In genomic region chr19:42017399-42018247, GRCm38 (mm10) we compare ENCODE assay signal across 8 mouse cellular contexts. TPM values are rescaled to one million over a fixed set of nuclear protein-coding genes. Genes with fewer than 3 reads are reported as not detected.
DNase-seq lines count a peak whose midpoint lies in the region; ATAC-seq and TF ChIP-seq lines count a peak whose summit lies in the region.

No protein-coding gene starts in this region.

- no peak for ATAC-seq in hindbrain, embryonic 12.5 days (ENCODE audit: low FRiP score)
- ATAC-seq in stomach, embryonic 16.5 days (ENCODE audit: insufficient read depth, low FRiP score): peak; percentile 63

- peaks cover 26% of the 10 kb centered on the region for H3K4me1 ChIP-seq in hindbrain, embryonic 12.5 days
- H3K4me1 ChIP-seq in stomach, embryonic 16.5 days (ENCODE audit: control insufficient read depth, insufficient read depth, low read length): peaks cover 25% of the 10 kb centered on the region

- no peak overlapping the region for H3K9ac ChIP-seq in hindbrain, embryonic 12.5 days
- H3K9ac ChIP-seq in stomach, embryonic 16.5 days (ENCODE audit: low read length): peak overlapping the region; percentile 0; the same call in 1 of the 2 replicates

- DNase-seq in Muller cell, postnatal 12 days (ENCODE audit: inconsistent ontology term): peak; percentile 95
- DNase-seq in brain, embryonic 14.5 days (ENCODE audit: low read depth): peak; percentile 54
- DNase-seq in frontal cortex, postnatal 10 days (ENCODE audit: low spot score in 2 of 2): peak; percentile 34 to 38
- DNase-seq in left cerebral cortex, adult 8-10 months (ENCODE audit: low spot score in 2 of 2): peak; percentile 18 to 69
- no peak for DNase-seq in testis, postnatal 10 days (ENCODE audit: low spot score)

- H3K27me3 ChIP-seq in hindbrain, embryonic 12.5 days: no peaks in the 10 kb centered on the region
- no peaks in the 10 kb centered on the region for H3K27me3 ChIP-seq in stomach, embryonic 16.5 days (ENCODE audit: control insufficient read depth, insufficient read depth, low read length)

- H3K9me3 ChIP-seq in hindbrain, embryonic 12.5 days (replicated peaks): no peaks in the 10 kb centered on the region
- no peaks in the 10 kb centered on the region for H3K9me3 ChIP-seq in stomach, embryonic 16.5 days (replicated peaks; ENCODE audit: control insufficient read depth, low read length)

- H3K27ac ChIP-seq in hindbrain, embryonic 12.5 days: peak overlapping the region; percentile 9; the same call in 1 of the 2 replicates
- peak overlapping the region; percentile 95 for H3K27ac ChIP-seq in macrophage
- peak overlapping the region; percentile 83 for H3K27ac ChIP-seq in stomach, embryonic 16.5 days (ENCODE audit: low read length)

- no peak overlapping the region for H3K4me3 ChIP-seq in hindbrain, embryonic 12.5 days
- no peak overlapping the region for H3K4me3 ChIP-seq in macrophage (ENCODE audit: inconsistent target)
- H3K4me3 ChIP-seq in stomach, embryonic 16.5 days (replicated peaks; ENCODE audit: low read length): no peak overlapping the region

- H3K4me2 ChIP-seq in hindbrain, embryonic 12.5 days (replicated peaks): no peak overlapping the region
- H3K4me2 ChIP-seq in stomach, embryonic 16.5 days (ENCODE audit: low read depth, low read length): no peak overlapping the region

- peaks cover 94% of the 10 kb centered on the region for H3K79me2 ChIP-seq in macrophage (ENCODE audit: inconsistent target)

- WGBS in hindbrain, embryonic 12.5 days: 78% methylated on average over 8 of the region's 8 CpGs
- 38% methylated on average over 8 of the region's 8 CpGs for WGBS in macrophage (ENCODE audit: missing documents)
- WGBS in stomach, embryonic 16.5 days: 47% methylated on average over 8 of the region's 8 CpGs

- no peak for TF ChIP-seq CTCF in brain, embryonic 14.5 days (IDR thresholded peaks at IDR 0.05; ENCODE audit: borderline replicate concordance, extremely low read depth, insufficient read depth, insufficient read length)

- no peak for TF ChIP-seq POLR2A in brain, embryonic 14.5 days (IDR thresholded peaks at IDR 0.05; ENCODE audit: borderline replicate concordance, extremely low read depth, insufficient read depth, insufficient read length, poor library complexity, severe bottlenecking)

- no peaks in the 10 kb centered on the region for H3K36me3 ChIP-seq in hindbrain, embryonic 12.5 days
- H3K36me3 ChIP-seq in macrophage (ENCODE audit: inconsistent target): no peaks in the 10 kb centered on the region
- H3K36me3 ChIP-seq in stomach, embryonic 16.5 days (ENCODE audit: control insufficient read depth, insufficient read depth, low read length): no peaks in the 10 kb centered on the region

RNA-seq across cellular contexts. Expression of gene Ankrd2, which starts 18.2 kb away (rescaled TPM):
- 0.34 and 0.38 TPM in 2 replicates for polyA plus RNA-seq in brain, embryonic 14.5 days (2012; rRNA removed)
- polyA plus RNA-seq in hindbrain, embryonic 12.5 days (2016; fragmentation: Nextera tagmentation; extraction: Ambion mirVana): not detected in 2 replicates
- under 1 TPM in 2 of 4 experiments, not detected in 2; 0.62 to 0.81 TPM for total RNA-seq in left cerebral cortex, adult 8-10 months (2022)
- under 1 TPM in 3 of 26 experiments, not detected in 23; 0.54 to 0.71 (median 0.68) TPM for total RNA-seq in macrophage (2018; cell fraction: chromatin; rRNA removed)
- not detected for total RNA-seq in macrophage (2018; cell fraction: cytosol; rRNA removed)
- total RNA-seq in macrophage (2018; cell fraction: nucleus; rRNA removed): under 1 TPM in 1 of 26 experiments, not detected in 25; 0.46 TPM
- polyA plus RNA-seq in macrophage (2018): not detected in 3 replicates
- polyA plus RNA-seq in stomach, embryonic 16.5 days (2015; fragmentation: Nextera tagmentation; extraction: Ambion mirVana): 0.84 TPM in 1 of 2 replicates, not detected in the other

RNA-seq across cellular contexts. Expression of gene Hoga1, which starts 27.8 kb away (rescaled TPM):
- 1.2 and 1.7 TPM in 2 replicates for polyA plus RNA-seq in brain, embryonic 14.5 days (2012; rRNA removed)
- polyA plus RNA-seq in hindbrain, embryonic 12.5 days (2016; fragmentation: Nextera tagmentation; extraction: Ambion mirVana): 1.1 and 1.3 TPM in 2 replicates
- 1 to 10 TPM; 4.8 to 6.0 (median 5.2) TPM for total RNA-seq in left cerebral cortex, adult 8-10 months (2022)
- total RNA-seq in macrophage (2018; cell fraction: chromatin; rRNA removed): 10 to 100 TPM in 2 of 26 experiments, 1 to 10 TPM in 22, under 1 TPM in 1, not detected in 1; 0.95 to 11.2 (median 3.6) TPM
- total RNA-seq in macrophage (2018; cell fraction: cytosol; rRNA removed): 1 to 10 TPM; 1.0 to 2.4 (median 1.5) TPM
- total RNA-seq in macrophage (2018; cell fraction: nucleus; rRNA removed): 1 to 10 TPM in 25 of 26 experiments, under 1 TPM in 1; 0.92 to 5.1 (median 2.3) TPM
- polyA plus RNA-seq in macrophage (2018): 1.3 to 2.2 TPM (median 1.9 TPM) in 3 replicates
- polyA plus RNA-seq in stomach, embryonic 16.5 days (2015; fragmentation: Nextera tagmentation; extraction: Ambion mirVana): 3.5 and 3.6 TPM in 2 replicates

RNA-seq across cellular contexts. Expression of gene 4933411K16Rik, which starts 34.4 kb away (rescaled TPM):
- polyA plus RNA-seq in brain, embryonic 14.5 days (2012; rRNA removed): 0.09 and 0.29 TPM in 2 replicates
- polyA plus RNA-seq in hindbrain, embryonic 12.5 days (2016; fragmentation: Nextera tagmentation; extraction: Ambion mirVana): not detected in 2 replicates
- 1 to 10 TPM in 1 of 4 experiments, under 1 TPM in 3; 0.36 to 1.2 (median 0.84) TPM for total RNA-seq in left cerebral cortex, adult 8-10 months (2022)
- total RNA-seq in macrophage (2018; cell fraction: chromatin; rRNA removed): 1 to 10 TPM in 20 of 26 experiments, under 1 TPM in 3, not detected in 3; 0.50 to 5.2 (median 2.6) TPM
- under 1 TPM in 6 of 26 experiments, not detected in 20; 0.09 to 0.33 (median 0.19) TPM for total RNA-seq in macrophage (2018; cell fraction: cytosol; rRNA removed)
- 1 to 10 TPM in 6 of 26 experiments, under 1 TPM in 15, not detected in 5; 0.39 to 4.1 (median 0.78) TPM for total RNA-seq in macrophage (2018; cell fraction: nucleus; rRNA removed)
- polyA plus RNA-seq in macrophage (2018): 0.19 to 0.27 TPM (median 0.27 TPM) in 3 replicates
- not detected in 2 replicates for polyA plus RNA-seq in stomach, embryonic 16.5 days (2015; fragmentation: Nextera tagmentation; extraction: Ambion mirVana)

RNA-seq across cellular contexts. Expression of gene Ubtd1, which starts 36.1 kb away (rescaled TPM):
- 20.0 and 20.9 TPM in 2 replicates for polyA plus RNA-seq in brain, embryonic 14.5 days (2012; rRNA removed)
- polyA plus RNA-seq in hindbrain, embryonic 12.5 days (2016; fragmentation: Nextera tagmentation; extraction: Ambion mirVana): 15.9 and 16.2 TPM in 2 replicates
- 10 to 100 TPM; 12.0 to 13.2 (median 12.5) TPM for total RNA-seq in left cerebral cortex, adult 8-10 months (2022)
- total RNA-seq in macrophage (2018; cell fraction: chromatin; rRNA removed): 10 to 100 TPM in 20 of 26 experiments, 1 to 10 TPM in 6; 6.1 to 34.9 (median 17.0) TPM
- 10 to 100 TPM; 18.4 to 53.6 (median 41.3) TPM for total RNA-seq in macrophage (2018; cell fraction: cytosol; rRNA removed)
- total RNA-seq in macrophage (2018; cell fraction: nucleus; rRNA removed): 10 to 100 TPM in 24 of 26 experiments, 1 to 10 TPM in 2; 7.9 to 43.0 (median 21.4) TPM
- polyA plus RNA-seq in macrophage (2018): 25.8 to 42.9 TPM (median 41.2 TPM) in 3 replicates
- 13.4 and 14.8 TPM in 2 replicates for polyA plus RNA-seq in stomach, embryonic 16.5 days (2015; fragmentation: Nextera tagmentation; extraction: Ambion mirVana)

RNA-seq across cellular contexts. Expression of gene Mms19, which starts 36.7 kb away (rescaled TPM):
- 66.3 and 88.7 TPM in 2 replicates for polyA plus RNA-seq in brain, embryonic 14.5 days (2012; rRNA removed)
- 33.1 and 39.0 TPM in 2 replicates for polyA plus RNA-seq in hindbrain, embryonic 12.5 days (2016; fragmentation: Nextera tagmentation; extraction: Ambion mirVana)
- total RNA-seq in left cerebral cortex, adult 8-10 months (2022): 10 to 100 TPM; 29.3 to 43.8 (median 34.7) TPM
- 100 to 1,000 TPM in 18 of 26 experiments, 10 to 100 TPM in 8; 42.8 to 286 (median 150) TPM for total RNA-seq in macrophage (2018; cell fraction: chromatin; rRNA removed)
- 10 to 100 TPM; 14.3 to 42.5 (median 23.2) TPM for total RNA-seq in macrophage (2018; cell fraction: cytosol; rRNA removed)
- 100 to 1,000 TPM in 3 of 26 experiments, 10 to 100 TPM in 23; 19.8 to 113 (median 68.3) TPM for total RNA-seq in macrophage (2018; cell fraction: nucleus; rRNA removed)
- 20.9 to 26.5 TPM (median 24.4 TPM) in 3 replicates for polyA plus RNA-seq in macrophage (2018)
- polyA plus RNA-seq in stomach, embryonic 16.5 days (2015; fragmentation: Nextera tagmentation; extraction: Ambion mirVana): 27.6 and 31.5 TPM in 2 replicates

Comparison
In these comparisons a context has a peak if more than half of its experiments do, and no peak if none do; other contexts are left out.
1. H3K27ac ChIP-seq: peak in every context shown above with its lines; median percentile 95 in macrophage; 83 in stomach, embryonic 16.5 days; 9 in hindbrain, embryonic 12.5 days.